Mouse (Mus musculus) kidney, adult 9 months (tissue): ENCODE results near the gene Nbas.

ENCODE experiments used
- DNase-seq: peaks from one replicate; pipeline ENCODE4 v3.0.0; 2022

Gene Nbas

DNA sequence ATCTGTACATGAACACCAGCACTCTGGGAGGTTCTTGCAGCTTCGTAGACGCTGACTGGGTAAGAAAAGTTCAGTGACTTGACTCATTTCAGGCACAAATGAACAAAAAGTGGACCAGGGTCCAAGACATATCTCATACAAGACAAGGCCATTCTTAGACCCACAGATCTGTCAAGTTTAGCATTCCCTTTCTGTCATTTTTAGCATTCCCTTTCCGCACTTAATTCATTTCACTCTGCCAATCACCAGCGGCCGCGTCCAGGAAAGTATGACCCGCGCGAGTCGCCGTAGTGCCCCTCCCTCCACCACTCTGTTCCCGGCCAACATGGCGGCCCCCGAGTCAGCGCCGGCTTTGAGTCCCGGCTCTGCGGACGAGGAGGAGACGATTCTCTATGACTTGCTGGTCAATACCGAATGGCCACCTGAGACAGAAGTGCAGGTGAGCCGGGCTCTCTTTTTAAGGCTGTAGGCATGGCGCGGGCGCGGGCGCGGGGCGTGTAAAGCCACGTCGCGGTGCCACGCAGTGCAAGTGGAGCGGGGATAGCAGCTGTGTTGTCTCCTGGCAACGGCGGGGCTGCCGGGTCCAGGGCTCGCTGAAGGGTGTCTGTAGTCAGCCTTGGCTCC lies at the start of gene Nbas:
Nbas (plus strand) TSS at position 308 of the 624 bp plus-strand sequence.
- peak; percentile 87 for DNase-seq

DNA sequence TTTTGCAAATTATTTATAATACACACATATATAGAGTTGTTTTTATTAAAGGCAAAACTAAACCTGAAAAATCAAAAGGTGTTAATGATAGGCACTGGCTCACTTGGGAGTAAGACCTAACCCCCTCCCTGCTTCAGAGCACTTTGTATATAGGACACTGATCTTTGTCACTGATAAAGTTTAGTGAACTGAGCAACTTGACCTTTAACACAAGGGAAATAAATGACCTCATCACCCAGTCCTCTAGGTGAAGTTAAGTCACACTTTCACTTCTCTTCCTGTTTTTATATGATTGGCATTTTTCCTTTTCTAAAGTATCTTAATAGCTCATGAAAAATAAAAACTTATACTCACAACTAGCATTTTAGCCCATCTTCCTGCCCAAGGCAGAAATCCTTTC lies 26.5 kb upstream of the Nbas start:
- no peak for DNase-seq

DNA sequence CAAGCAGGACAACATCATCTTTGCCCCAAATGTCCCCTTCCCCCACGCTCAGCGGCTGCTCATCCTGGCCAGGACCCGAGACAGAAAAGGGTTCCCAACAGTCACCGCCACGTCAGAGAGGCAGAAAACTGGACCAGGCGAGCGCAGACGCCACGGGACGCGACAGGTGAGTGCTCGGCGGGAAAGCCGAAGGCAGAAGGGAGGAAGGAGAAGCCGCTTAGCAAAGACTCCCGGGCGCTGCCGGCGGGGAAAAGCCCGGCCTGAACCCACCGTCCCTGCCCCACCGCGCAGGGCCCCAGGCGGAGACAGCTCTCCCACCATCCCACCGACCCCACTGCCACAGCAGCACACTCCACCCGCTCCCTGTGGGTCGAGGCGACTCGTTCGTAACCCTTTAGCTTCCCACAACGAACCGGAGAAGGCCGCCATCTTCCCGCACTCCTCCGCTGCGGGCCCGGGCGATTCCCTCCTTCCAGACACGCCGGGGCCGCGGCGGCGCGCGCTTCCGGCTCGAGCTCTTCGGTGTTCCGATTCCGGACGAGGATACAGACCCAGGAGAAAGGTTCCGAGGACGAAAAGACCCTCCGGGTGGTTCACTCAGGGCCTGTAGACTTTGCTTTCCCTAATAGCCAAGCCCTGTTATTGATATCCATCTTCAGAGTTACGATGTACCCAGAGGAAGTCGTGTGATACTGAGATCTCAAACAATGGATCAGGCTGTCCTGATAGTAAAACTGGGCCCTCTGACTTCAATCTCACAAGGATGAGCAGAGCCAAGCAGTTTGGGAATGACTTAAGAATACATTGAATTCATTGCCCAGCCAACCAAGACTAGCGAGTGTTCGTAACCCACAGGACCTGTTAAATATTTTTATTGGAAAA lies 20.0 kb upstream of the Nbas start, which contains the start of gene Ddx1:
Ddx1 (minus strand) TSS at position 523 of the 882 bp plus-strand sequence.
- peak; percentile 85 for DNase-seq

DNA sequence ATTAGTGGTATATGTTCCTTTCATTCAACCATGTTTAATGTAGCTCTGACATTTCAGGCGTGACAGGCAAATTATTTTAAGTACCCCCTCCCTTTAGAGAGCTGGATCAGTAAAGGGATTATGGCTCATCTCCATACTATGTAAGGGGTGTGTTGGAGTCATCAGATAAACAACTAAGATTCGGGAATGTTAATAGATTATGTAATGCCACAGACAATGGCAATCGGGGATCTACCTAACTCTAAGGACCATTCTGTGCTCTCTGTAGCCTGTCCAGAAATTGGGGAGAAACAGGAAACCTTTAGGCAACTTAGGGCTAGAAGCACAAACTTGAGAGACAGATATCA lies 19.4 kb upstream of the Nbas start:
- DNase-seq = no peak

DNA sequence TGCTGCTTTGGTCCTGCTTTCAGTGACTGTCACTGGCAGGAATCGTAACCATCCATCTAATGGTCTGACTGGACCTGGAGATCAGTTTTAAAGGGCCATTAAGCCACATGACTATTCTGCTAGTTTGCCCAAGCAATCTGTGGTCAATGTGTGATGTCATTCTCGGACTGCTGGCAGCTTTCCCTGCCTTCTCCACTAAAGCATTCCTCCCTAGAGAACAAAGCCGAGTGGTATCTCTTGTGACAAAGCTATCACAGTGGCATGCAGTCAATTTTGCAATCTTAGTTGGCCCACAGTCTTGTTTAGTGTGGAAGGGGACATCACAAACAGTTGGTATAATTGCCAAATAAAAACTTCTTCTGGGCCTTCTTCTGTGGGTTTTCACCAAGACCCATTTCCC lies 13.9 kb upstream of the Nbas start:
- no peak for DNase-seq

DNA sequence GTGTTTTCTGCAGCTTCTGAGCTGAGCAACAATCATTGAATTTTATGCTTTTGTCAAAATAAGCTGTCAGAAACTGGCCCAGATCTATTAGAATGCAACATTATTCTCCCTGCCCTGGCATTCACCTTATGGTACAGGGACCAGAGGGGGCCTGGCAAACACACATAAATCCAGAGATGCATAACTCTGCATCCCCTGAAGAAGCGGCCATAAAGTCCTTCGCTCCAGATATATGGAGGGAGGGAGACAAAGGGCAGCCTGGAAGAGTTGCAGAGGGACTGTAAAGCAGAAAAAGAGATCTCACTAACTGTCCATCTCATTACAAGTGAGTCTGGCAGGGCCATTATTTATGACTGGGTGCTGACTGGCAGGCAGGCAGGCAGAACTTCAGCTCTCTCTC lies 13.2 kb upstream of the Nbas start:
- DNase-seq = no peak

DNA sequence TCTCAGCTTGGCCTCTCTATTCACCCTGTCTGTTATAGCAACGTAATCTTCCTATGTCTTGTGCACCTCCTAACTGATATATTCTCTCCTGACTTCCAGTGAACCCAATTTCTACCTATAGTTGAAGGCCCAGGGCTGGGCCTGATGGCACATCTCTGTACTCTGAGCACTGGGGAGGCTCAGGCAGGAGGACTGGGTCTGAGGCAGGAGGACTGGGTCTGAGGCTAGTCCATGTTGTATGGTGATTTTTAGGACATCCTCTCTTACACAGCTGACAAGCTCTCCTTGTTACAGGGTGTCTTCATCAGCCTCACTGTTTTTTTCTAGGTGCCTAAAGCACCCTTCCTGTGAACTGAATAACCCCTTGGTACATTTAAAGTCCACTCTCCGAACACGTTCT lies 521 bp upstream of the Nbas start:
- no peak for DNase-seq

DNA sequence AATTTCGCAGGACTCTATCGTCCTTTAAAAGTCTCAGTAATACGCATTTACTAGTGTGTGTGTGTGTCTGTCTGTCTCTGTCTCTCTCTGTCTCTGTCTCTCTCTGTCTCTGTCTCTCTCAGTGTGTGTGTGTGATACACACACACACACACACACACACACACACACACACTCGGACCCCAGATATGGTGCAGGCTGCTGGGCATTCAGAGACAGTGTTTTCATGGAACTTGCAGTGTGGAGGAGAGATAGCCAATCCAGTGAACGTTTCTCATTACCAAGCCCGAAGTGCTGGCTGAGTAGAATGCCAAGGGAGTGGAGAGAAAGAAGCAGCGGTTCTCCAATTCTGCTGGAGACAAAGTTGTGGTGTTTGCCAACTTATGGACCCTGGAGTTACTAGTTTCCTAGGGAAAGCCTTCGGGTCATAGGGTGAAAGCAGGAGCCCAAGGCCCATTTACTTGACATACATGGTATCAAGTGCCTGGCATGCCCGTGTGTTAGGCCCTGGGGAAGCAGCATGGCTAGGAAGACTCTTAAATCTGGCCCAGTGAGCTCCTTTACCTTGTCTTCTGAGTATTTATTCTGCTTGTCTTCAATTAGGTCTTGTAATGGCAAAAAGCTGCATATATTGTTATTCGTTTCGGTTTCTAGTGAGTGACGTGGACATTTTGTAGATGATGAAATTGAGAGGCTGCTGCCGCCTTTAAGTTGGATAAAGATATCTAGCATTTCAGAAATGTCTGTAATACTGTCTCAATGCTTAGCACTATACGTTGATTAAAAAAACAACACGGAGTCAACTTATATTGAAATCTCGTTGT lies 847 bp downstream of the Nbas start:
- no peak for DNase-seq

DNA sequence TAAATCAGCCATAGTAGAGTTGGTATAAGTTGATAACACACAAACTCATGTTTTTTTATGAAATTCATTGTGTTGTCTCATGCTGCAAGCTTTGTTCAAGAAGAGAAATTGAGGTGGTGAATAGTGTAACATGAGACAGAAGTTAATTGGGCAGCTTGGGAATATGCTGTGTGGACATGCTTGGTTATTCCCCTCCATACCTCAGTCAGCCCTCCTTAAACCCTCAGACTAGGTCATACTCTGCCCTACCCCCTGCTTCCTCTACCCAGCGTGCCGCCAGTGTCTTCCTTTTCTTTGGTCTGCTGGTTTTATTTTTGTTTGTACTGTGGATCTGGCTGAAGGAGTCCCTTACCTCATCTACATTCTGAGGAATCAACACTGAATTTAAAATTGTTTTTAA lies 22.5 kb downstream of the Nbas start:
- no peak for DNase-seq

DNA sequence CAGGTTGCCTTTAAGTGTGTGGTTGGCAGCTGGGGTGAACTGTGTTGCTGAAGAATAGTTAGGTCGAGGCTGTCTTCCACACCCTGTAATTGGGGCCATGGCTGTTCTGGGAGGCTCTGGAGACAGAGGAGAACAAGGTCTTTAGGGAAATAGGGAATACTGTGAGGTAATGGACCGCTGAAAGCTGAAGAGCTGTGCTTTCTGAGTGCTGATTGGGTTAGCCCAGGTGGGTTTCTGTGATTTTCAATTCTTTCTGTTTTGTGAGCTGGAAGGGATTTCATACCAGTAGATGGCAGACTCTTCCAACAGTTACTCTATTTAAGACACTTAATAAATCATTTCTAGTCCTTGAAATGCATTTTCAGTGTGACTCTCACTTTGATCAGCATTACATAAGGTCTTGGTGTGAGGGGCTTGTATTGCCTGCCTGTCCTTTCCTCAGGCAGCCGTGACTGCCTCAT lies 24.5 kb downstream of the Nbas start:
- DNase-seq = no peak

DNA sequence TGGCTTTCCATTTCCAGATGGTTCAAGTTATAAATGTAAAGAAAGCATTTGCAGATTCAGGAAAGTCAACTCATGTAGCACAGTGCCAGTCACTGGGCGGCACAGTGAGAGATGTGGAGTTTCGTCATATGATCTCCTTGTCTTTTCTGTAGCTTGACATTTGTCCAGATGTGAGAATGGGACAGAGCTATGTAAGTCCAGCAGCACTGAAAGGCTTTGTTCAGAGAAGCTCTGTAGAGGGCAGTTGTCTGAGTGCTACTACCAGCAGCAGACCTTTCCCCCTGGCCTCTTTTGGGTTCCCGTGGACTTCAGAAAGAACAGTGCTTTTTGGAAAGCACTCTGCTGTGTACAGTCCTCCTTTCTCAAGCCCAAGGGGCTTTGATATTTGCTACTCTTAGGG lies 34.1 kb downstream of the Nbas start:
- no peak for DNase-seq

DNA sequence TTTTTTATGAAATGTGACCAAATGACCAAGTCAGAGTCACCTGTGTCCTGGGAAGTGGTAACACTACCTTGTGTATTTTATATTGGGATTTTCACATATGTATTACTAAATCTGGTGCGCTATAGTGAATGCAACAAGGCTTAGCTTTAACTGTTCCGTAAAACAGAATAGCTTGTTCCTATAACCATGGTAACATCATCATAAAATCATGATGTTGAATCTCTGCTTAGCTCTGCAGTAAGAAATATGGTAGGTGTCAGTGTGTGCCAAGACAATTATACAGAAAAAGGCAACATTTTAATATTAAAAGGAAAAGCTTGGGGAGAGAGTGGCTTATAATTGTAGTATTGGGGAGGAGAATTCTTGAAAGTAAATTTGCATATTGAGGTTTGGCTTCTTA lies 45.0 kb downstream of the Nbas start:
- no peak for DNase-seq

DNA sequence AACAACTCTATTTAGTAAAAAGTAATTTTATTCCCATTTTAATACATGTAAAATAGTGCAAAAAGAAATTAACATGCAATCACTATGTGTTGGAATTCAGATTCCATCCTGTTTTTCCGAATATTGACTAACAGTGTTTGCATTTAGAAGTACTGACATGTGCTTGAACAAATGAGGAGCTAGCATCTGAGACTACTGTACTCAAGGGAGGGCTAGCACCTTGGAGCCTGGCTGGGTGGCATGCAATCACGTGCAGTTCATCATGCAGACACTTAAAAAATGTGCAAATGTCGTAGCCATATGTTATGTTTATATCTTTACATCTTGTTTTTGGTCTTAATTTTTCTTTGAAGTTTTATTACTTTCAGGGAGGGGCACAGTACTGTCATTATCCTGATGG lies 45.5 kb downstream of the Nbas start:
- no peak for DNase-seq

DNA sequence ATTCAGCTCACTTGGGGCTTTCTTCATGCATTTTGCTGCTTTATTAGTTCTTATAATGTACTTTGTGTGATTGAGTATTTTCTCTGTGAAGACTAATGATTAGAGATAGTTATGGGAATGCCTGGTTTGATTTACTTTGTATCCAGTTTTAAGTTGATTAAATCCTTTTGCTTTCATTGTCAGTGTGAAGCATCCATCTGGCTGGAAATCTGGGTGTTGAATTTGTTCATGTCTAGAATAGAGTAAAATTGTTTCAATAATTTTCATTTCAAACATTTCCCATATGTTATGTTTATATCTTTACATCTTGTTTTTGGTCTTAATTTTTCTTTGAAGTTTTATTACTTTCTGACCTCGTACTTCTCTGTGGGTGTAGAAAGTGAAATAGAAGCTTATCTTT lies 46.1 kb downstream of the Nbas start:
- DNase-seq = no peak

DNA sequence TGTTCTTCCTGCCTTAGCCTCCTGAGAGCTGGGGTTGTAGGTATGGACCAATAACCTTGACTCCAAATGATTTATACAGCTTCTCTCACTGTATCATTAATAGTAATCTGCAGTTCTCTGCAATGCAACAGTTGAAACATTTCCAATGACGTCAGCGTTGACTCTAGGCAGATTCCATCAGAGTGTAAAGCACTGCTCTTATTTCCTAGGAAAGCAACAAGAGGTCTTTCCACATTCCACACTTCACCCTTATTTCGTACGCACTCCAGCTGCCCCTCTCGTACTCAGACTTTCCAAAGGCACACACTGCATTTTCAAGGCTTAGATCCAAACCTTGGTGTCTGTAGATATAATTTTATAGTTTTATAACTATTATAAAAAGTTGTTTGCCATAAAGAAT lies 73.6 kb downstream of the Nbas start:
- DNase-seq = no peak

DNA sequence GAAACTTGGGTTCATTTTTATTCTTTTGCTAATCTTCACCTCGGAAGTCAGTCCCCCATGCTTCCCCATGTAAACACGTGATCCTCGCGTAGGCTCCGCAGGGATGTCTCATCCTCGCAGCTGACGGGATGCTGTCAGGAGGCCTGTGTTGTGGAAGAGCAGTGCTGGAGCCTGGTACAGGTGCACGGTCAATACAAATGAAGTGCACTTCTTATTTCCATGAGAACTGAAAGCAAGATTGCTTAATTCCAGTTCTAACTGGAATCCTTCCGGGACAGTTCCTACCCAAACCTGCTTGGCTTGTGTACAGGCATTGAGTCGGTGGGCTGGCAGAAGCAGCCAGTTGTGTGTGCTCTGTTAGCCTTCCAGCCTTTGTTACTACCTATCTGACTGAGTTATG lies 87.3 kb downstream of the Nbas start:
- DNase-seq = no peak

DNA sequence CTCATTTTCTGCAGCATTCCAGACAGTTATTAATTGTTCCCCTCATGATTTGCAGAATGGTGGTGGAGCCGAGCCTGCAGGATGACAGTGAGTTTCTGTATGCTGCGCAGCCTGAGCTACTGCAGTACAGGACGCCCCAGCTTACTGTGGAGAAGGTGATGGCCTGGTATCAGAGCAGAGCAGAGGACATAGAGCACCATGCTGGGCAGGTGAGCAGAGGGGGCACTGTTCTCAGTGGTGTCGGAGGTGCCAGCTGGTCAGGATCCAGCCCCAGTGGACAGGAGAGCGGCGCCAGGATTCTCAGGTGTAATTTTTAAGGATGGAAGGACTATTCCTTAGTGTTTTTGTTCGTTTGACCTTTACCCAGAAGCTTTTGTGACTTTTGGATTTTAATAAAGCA lies 87.8 kb downstream of the Nbas start:
- no peak for DNase-seq

DNA sequence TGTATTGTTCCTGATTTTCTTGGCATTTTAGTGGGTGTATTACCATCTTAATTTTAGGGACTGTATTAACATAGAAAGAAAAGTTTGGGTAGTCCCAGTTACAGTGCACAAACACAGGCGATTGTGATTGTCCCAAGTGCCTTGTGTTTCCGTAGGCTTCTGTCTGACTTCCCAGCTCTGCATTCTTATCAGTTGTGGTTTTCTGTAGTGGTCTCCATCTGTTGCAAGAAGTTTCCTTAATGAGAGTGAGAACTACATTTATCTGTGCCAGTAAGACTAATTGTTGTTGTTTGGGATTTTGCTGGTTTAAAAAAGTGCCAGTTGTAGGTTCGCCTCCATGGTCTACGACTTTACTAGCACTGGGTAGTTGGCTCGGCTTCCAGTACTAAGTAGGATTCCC lies 88.3 kb downstream of the Nbas start:
- no peak for DNase-seq

DNA sequence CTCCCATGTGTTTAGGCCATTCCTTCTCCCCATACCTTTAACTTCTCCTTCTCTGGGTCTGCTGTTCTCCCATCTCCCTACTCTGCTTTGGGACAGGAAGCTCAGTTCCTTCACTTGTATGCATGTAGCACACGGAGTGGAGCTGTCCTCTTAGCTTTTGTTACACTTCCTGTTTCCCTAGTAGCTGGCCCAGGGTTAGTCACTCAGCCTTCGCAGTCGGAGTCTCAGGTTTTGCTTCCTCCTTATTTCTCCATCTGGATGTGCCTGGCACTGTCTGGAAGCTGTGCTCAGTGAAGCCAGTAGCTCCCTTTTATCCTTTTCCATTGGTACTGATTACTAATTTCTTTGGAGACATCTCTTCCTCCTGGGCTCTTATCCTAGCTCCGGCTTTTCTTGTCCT lies 89.9 kb downstream of the Nbas start:
- no peak for DNase-seq

DNA sequence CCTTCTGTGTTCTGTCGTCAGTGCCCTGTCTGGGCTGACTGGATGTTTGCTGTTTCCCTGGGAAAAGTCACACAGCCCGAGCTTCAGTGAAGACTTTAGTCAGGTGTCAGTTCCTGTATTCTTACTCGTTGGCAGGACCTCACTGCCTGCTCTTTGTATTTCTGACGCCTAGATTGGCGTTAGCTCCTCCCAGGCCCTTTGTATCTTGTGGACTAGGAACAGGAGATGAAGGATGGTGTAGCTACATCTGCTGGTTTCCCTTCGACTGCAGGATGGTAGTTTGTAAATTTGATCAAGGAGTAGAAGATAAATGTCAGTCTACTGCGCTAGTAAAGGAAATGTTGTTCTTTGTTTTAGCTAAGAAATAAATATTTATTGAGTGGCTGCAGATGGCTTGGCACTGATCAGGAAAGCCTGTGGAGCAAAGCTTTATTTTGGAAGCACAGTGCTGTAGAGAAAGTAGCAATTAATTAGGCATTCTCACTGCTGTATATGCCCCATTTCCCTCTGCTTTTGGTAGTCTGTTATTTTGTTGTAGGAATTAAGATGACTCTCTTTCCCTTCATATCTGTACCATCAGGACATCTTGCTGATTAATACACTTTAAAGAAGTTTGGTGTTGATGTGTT lies 91.4 kb downstream of the Nbas start:
- DNase-seq = no peak

DNA sequence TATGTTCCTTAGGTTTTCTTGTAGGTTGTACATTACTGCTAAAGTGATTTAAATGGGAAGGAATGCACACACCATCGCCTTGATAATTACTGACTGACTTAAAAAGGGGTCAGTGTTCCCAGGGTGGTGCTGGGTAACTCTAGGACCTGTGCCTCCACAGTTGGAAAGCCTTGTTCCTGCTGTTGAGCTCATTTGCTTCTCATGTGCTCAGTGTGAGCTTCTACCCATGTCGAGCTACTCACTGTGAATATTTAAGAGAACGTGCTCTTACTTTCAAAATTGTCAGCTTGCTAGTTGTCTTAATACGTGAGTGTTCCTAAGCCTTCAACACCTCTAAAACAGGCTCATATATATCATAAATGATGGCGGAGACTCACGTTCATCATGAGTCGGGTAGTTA lies 112.6 kb downstream of the Nbas start:
- no peak for DNase-seq

DNA sequence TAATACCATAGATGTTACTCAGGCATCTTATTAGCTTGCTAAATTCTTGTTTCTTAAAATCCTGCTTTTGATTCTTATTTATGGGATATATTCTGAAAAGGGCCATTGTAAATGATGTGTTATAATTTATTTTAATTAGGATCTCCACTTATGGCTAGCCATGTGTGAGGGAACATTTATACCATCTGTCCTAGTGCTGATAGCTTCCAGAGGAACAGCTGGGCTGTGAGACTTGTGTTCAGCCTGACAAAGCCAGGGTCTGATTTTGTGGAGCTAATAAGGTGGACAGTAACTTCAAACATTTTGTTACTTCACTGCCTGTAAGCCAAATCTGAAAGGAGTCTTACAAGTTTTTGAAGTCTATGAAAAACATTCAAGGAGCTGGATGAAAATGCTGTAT lies 113.1 kb downstream of the Nbas start:
- no peak for DNase-seq

DNA sequence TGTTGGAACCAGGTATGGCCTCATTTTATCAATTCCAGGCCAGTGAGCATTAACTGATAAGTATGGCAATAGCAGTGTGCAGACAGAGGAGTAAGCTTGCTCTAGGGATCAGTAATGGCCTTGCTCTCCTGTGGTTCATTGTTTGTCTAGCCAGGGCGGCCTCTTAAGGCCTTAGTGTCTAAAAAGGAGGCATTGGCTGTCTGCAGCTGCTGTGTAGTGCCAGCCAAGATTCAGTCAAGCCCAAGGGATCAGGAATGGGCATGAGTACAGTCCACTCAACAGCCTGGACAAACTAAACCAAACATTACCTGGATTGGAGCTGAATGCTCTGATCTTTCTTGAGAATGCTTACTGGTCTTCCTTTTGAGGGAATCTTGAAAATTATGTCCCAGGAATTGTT lies 120.7 kb downstream of the Nbas start:
- DNase-seq = no peak
